Mouse (Mus musculus) spleen, adult 2 months (tissue): ENCODE measurements around the gene BC051665. TPM values are rescaled to one million over a fixed set of nuclear protein-coding genes. Genes with fewer than 3 reads are reported as not detected.

Experiments used
- DNase-seq, 2 experiments: peaks; one replicate each; pipeline versions ENCODE4 v3.0.0 to v3.0.0-alpha.2; 2012 to 2021; ENCODE audit warnings: low spot score in 2 of 2, low read depth in 1 of 2
- H3K27ac ChIP-seq: fragments of 200-500 bp; 2 replicates; pipeline ENCODE4 v1.5.1; 2012; ENCODE audit warnings: low read length, inconsistent platforms; ENCODE audit not compliant: insufficient read depth
- H3K27me3 ChIP-seq: fragments of 200-500 bp; 2 replicates; pipeline ENCODE4 v1.6.1; 2012; ENCODE audit warnings: mild to moderate bottlenecking, moderate library complexity, low read length, inconsistent platforms; ENCODE audit not compliant: control insufficient read depth, insufficient read depth
- H3K36me3 ChIP-seq: fragments of 200-500 bp; 2 replicates; pipeline ENCODE4 v1.6.1; 2012; ENCODE audit warnings: mild to moderate bottlenecking, low read length, inconsistent platforms; ENCODE audit not compliant: control insufficient read depth, insufficient read depth
- H3K4me1 ChIP-seq: fragments of 200-500 bp; 2 replicates; pipeline ENCODE4 v1.6.1; 2011; ENCODE audit warnings: inconsistent platforms; ENCODE audit not compliant: control insufficient read depth, insufficient read depth, insufficient read length
- H3K4me3 ChIP-seq: fragments of 200-500 bp; 2 replicates; pipeline ENCODE4 v1.5.1; 2011; ENCODE audit warnings: mild to moderate bottlenecking, inconsistent platforms; ENCODE audit not compliant: insufficient read depth, insufficient read length; ENCODE audit errors: extremely low read depth
- CTCF ChIP-seq: fragments of 200-500 bp; IDR thresholded peaks from 2 replicates; pipeline ENCODE4 v1.5.1; 2011; ENCODE audit warnings: mild to moderate bottlenecking, inconsistent platforms; ENCODE audit not compliant: insufficient read depth, insufficient read length, insufficient replicate concordance; ENCODE audit errors: extremely low read depth
- POLR2A ChIP-seq: fragments of 200-500 bp; IDR thresholded peaks from 2 replicates; pipeline ENCODE4 v1.6.1; 2011; ENCODE audit warnings: low read depth, low read length, inconsistent platforms
- WGBS: fragments of 180-500 bp; shearing (Covaris S2); methylation state at CpG from one replicate; pipeline ENCODE4 v1.1.7; 2018; 5-methylcytosine and 5-hydroxymethylcytosine counted together
- polyA plus RNA-seq: library from polyadenylated mRNA; depleted of rRNA; stranded (reverse); fragments of >200 nt; gene quantifications from 2 replicates; pipeline ENCODE4 v1.2.3, GENCODE M21; 2012

Gene BC051665
- polyA plus RNA-seq, 1 experiment: not detected

GRCm38 (mm10) chr13:60802749-60803148 lies 16.6 kb upstream of the BC051665 start, which contains the start of gene Ctsll3:
Gene Ctsll3, minus strand, starts transcription at chr13:60802849.
- Histone ChIP-seq H3K27me3 (no peaks in the 10 kb centered on the region), H3K27ac (no peak within 1 kb of the TSS), H3K4me3 (no peak within 1 kb of the TSS), H3K4me1 (no peaks in the 10 kb centered on the region), H3K36me3 (no peaks in the 10 kb centered on the region)
- no peak for DNase-seq
- 68% methylated on average over 1 of the region's 1 CpGs for WGBS
- TF ChIP-seq POLR2A: no peak
- TF ChIP-seq CTCF: no peak

GRCm38 (mm10) chr13:60789466-60789865 lies 3.3 kb upstream of the BC051665 start:
- TF ChIP-seq CTCF (no peak), POLR2A (no peak)

GRCm38 (mm10) chr13:60783301-60783700 lies 2.9 kb downstream of the BC051665 start:
- TF ChIP-seq POLR2A: no peak
- TF ChIP-seq CTCF: no peak
- Histone ChIP-seq H3K36me3 (no peaks in the 10 kb centered on the region), H3K4me1 (no peaks in the 10 kb centered on the region), H3K27me3 (no peaks in the 10 kb centered on the region), H3K4me3 (no peak overlapping the region), H3K27ac (no peak overlapping the region)
- WGBS: 90% methylated on average over 7 of the region's 7 CpGs
- DNase-seq: no peak

More at GRCm38 (mm10) chr13:60789466-60789865, 3.3 kb upstream of the BC051665 start:
- Histone ChIP-seq H3K4me3 (no peak overlapping the region), H3K27me3 (no peaks in the 10 kb centered on the region), H3K36me3 (no peaks in the 10 kb centered on the region), H3K27ac (no peak overlapping the region), H3K4me1 (no peaks in the 10 kb centered on the region)
- 89% methylated on average over 1 of the region's 1 CpGs for WGBS
- DNase-seq: no peak

- no peaks in the 10 kb centered on the region for H3K27me3 ChIP-seq
- H3K4me3 ChIP-seq: no peak overlapping the region
- DNase-seq: no peak
- no peaks in the 10 kb centered on the region for H3K36me3 ChIP-seq
- 85% methylated on average over 3 of the region's 3 CpGs for WGBS
- TF ChIP-seq POLR2A: no peak
- TF ChIP-seq CTCF: no peak
- H3K4me1 ChIP-seq: no peaks in the 10 kb centered on the region
- no peak overlapping the region for H3K27ac ChIP-seq
Observed at GRCm38 (mm10) chr13:60780534-60780933, 5.6 kb downstream of the BC051665 start.

- H3K4me1 ChIP-seq: no peaks in the 10 kb centered on the region
- DNase-seq: no peak
- 97% methylated on average over 17 of the region's 17 CpGs for WGBS
- H3K27ac ChIP-seq: no peak overlapping the region
- no peak overlapping the region for H3K4me3 ChIP-seq
- no peaks in the 10 kb centered on the region for H3K36me3 ChIP-seq
- H3K27me3 ChIP-seq: no peaks in the 10 kb centered on the region
- TF ChIP-seq CTCF: no peak
- no peak for TF ChIP-seq POLR2A
Observed at GRCm38 (mm10) chr13:60761161-60761560, 25.0 kb downstream of the BC051665 start.

GRCm38 (mm10) chr13:60760392-60760791 lies 25.8 kb downstream of the BC051665 start:
- Histone ChIP-seq H3K4me3 (no peak overlapping the region), H3K36me3 (no peaks in the 10 kb centered on the region), H3K27me3 (no peaks in the 10 kb centered on the region), H3K4me1 (no peaks in the 10 kb centered on the region), H3K27ac (no peak overlapping the region)
- TF ChIP-seq POLR2A (no peak), CTCF (no peak)
- no peak for DNase-seq
- WGBS: 90% methylated on average over 12 of the region's 12 CpGs

GRCm38 (mm10) chr13:60759136-60759535 lies 27.0 kb downstream of the BC051665 start:
- H3K27ac ChIP-seq: no peak overlapping the region
- no peak for DNase-seq
- H3K27me3 ChIP-seq: no peaks in the 10 kb centered on the region
- no peaks in the 10 kb centered on the region for H3K4me1 ChIP-seq
- H3K4me3 ChIP-seq: no peak overlapping the region
- 55% methylated on average over 6 of the region's 6 CpGs for WGBS
- no peaks in the 10 kb centered on the region for H3K36me3 ChIP-seq
- TF ChIP-seq POLR2A (no peak), CTCF (peak; percentile 44; the same call in 1 of the 2 replicates)
